Mouse (Mus musculus) B cell, adult 67 days (primary cell): ENCODE results near the gene Flt1. TPM values are rescaled to one million over a fixed set of nuclear protein-coding genes. Genes with fewer than 3 reads are reported as not detected.

Source experiments
- total RNA-seq, 2 experiments: library from RNA; stranded (reverse); gene quantifications; 4 replicates each; pipeline ENCODE4 v1.2.4; 2023

The Flt1 gene
- total RNA-seq = not detected

DNA sequence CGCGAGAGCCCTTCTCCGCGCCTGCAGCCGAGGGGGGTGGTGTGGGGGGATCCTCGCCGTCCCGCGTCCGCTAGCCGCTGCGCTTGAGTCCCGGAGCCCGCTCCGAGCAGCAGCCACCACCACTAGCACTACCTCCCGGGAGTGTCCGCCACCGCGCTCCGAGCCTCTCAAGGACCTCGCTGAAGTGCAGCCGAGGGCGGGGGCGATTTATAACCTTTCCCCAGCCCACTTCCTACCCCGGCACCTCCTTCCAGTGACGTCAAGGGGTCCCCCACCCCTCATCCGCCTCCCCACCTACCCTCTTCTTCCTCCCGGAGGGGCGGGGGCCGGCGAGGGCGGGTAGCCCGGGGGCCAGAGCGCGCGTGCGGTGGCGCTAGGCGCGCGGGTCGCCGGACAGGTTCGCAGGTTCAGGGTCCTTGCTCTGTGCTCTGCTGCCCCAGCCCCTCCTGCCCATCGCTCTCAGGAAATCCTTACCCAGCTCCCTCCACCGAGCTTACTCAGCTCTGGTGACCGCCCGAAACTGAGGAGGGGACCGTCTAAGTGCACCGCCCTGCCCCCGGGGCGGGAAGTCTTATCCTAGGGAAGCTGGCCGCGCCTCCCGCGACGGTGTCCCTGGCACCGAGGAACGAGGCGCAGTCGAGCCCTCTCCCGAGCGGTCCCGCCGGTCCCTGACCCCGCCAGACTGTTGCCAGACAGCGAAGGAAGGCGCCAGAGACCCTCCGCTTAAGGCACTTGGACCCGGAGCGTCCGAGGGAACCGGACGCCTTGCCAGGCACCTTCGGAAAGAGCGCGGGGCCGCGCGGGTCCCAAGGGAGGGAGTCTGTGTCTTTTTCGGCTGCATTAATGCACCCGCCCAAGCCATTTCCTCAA, at the start of gene Flt1:
Gene Flt1, minus strand, starts transcription at position 181 of the 870 bp plus-strand sequence.

Other genes with a start within 250 kb of the Flt1 start
- 10 to 100 TPM; 72.1 to 88.3 TPM for gene Pomp, start 134.4 kb upstream of the Flt1 start, total RNA-seq
- gene Slc46a3, start 168.8 kb upstream of the Flt1 start, total RNA-seq = 10 to 100 TPM; 20.6 to 37.8 TPM
- gene Mtus2, start 231.3 kb upstream of the Flt1 start, total RNA-seq = under 1 TPM; 0.09 to 0.81 TPM